Mouse (Mus musculus) right cerebral cortex, postnatal 14 days (tissue): ENCODE measurements around the gene Col19a1.

Experiments used
- DNase-seq: peaks from one replicate; pipeline ENCODE4 v3.0.0; 2022

Gene Col19a1

DNA sequence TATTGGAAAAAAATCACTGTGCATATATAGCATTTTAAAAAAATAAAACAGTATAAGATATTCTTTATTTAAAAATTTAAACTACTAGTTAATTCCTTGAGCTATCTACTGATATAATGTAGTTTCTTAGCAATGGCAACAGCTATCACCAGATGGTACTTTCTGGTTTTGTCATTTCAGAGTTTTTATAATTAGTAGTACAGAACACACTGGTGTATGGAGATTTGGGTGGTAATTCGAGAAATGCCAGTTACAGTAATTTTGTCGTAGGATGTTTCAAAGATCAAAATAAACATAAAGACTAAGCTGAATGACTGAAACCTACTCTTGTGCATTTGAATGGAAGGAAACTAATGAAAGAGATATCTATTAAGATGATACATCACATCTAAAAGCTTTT is 129.3 kb downstream of the Col19a1 start:
- DNase-seq: no peak

DNA sequence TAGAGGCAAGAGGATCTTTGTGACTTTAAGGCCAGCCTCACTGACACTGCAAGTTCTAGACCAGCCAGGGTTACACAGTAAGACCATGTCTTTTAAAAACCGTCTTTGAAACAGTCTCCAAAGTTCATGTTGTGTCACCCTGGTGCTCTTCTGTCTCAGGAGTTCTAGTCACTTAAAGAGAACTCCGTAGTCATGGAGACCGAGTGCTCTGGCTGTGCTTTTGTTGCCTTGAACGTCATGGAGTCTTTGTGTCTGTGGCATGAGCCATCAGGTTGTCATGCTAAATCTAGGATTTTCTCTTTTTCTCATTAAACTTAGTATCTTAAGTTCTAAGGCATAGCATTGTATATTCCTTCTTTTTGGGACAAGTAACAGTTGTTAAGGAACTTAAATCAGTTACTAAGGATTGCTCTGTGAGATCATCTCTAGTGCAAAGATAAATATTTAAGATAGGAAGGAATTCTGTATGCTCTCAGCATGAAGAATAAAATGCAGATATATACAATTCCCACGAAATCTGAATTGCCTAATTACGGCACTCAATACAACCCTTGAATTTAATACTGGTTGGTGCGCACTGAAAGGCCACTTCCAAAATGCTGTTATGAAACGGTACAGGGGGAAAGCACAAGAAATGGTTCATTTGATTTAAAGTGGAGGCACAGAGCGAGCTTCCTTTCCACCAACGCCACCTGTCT is 134.6 kb downstream of the Col19a1 start:
- DNase-seq: no peak

DNA sequence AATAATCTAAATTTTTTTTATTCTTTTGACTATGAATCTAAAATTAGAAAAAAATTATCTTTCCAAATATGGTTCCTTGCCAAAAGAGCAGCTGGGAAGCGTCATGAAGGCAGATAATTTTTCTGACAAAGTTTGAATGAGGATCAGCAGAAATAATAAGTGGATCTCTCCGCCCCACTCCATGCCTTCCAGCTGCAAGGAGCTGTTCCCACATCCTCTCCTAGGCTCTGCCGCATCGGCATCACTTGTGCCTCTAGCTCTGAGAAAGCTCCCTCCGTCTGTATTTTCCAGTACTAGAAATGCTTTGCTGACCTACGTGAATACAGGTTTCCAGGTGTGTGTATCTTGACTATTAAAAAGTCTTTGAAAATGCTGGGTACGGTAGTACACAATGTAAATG is 135.1 kb downstream of the Col19a1 start:
- DNase-seq: no peak

DNA sequence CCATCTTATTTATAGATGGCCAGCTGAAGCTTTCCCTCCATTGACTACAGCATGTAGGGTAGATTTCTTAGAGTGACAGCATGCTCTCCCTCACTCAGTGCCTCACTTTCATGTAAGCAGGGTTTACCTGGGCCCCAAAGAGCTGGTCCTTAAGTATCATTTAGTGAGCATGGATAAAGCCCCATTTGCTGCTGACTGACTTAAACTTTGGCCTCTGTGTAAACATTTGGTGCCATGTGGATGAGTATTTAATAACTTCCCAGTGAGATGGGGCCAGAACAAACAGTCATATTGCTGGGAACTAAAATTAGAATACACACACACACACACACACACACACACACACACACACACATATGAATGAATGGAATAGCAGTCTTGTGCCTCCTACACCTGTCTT is 149.8 kb downstream of the Col19a1 start:
- no peak for DNase-seq

DNA sequence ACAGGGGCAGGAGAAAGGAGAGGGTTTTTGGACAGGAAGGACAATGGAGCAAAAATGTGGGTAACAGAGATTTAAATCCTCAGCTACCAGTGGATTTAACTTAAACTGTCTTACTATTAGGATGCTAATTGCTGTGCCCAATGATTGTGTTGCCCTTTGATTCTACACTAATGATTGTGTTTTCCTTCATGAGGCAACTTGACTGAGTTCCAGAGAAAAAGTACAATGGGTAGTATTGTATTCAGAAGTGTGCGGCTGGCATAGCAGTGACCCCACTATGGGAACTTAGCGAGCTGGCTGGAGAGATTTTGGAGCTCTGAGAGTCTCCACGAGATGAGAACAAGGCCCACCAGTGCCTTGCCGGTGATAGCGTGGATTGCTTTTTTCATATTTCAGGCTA is 159.0 kb downstream of the Col19a1 start:
- DNase-seq: no peak

GRCm38 (mm10) chr1:24378125-24378821 is 209.0 kb downstream of the Col19a1 start:
- DNase-seq: peak; percentile 62

- no peak for DNase-seq
These were observed 212.4 kb downstream of the Col19a1 start for GRCm38 (mm10) chr1:24374902-24375301.

DNA sequence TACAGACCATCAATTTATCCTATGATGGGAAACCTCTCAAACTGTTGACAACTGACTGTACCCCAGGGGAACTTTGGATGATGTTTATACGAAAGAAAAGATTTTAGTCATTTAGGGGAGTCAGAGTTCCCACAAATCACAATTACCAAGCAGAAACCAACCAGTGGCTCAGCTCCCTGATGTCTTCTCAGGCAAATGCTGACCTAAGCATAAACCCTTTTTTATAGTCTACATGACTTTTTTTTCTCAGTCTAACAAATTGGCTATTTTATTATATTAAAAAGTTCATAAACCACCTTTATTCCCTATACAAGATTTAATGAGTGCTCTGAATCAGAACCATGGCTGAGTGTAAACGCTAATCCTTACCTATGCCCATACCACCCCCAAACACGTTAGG is 213.6 kb downstream of the Col19a1 start:
- no peak for DNase-seq

DNA sequence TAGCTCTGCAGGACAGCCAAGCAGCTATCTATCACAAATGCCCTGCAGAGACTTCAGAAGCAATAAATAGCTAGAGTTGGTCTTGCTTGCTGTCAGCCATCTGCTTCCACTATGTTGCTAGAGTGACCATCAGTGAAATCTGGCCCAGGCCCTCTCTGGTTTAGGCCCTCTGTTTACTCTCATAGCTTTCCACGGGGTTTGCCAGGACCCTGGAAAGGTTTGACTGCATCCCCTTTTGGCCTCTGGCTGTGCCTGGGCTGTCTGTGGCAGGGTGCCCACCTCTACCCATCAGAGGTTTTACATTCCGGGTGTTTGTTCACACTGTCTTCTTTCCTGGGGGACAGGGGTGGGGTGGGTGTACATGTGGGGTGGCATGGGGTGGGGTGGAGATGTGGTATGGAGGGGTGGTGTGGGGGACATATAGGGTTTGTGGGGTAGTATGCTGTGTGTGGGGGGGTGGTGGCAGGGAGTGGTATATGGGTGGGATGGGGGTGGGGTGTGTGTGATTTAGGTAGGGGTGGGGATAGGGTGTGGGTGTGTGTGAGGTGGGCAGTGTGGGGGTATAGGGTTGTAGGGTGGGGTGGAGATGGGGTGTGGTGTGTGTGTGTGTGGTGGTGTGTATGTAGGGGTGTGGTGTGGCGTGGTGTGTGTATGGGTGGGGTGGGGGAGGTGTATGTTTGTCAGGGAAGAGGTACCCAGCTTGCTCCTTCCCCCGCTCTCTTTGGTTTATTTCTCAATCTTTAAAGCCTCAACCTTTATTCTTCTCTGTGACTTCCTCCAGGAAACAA is 214.6 kb downstream of the Col19a1 start:
- no peak for DNase-seq

GRCm38 (mm10) chr1:24367570-24368517 is 219.4 kb downstream of the Col19a1 start:
- DNase-seq: peak; percentile 54

GRCm38 (mm10) chr1:24364775-24365174 is 222.5 kb downstream of the Col19a1 start:
- DNase-seq: no peak

GRCm38 (mm10) chr1:24361990-24362635 is 225.2 kb downstream of the Col19a1 start:
- DNase-seq: no peak

- DNase-seq: peak; percentile 13
These were observed 237.6 kb downstream of the Col19a1 start for GRCm38 (mm10) chr1:24349462-24350217.

- DNase-seq: no peak
These were observed 239.6 kb downstream of the Col19a1 start for GRCm38 (mm10) chr1:24347621-24348160.

DNA sequence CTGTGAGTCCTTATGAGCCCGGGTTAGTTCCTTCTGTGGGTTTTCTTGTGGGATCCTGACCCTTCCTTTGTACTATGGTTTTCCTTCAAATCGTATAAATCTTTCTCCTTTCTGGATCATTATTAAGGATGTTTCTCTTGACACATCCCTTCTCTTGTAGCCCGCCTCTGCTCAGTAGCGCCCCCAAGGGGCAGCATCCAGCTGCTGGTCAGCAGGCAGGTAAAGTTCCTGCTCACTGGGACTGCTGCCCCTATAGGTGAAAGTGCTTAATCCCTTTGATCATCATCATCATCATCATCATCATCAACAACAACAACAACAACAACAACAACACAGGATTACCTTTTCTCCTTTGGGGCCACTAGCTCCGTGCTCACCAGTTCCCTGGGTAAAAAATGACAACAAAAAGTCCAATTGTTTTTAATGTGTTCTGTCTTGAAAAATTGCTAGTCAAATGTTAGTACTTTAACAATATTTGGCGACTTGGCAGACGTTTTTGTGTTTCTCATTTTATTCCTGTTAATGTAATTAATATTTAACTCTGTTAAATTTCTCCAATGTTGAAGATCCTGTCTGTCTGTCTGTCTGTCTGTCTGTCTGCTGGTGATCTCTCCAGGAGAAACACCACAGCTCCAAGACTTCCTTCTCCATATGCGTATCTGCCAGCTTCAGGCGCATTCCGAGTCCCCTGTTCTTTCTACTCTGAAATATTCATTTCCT is 249.6 kb downstream of the Col19a1 start:
- no peak for DNase-seq

DNA sequence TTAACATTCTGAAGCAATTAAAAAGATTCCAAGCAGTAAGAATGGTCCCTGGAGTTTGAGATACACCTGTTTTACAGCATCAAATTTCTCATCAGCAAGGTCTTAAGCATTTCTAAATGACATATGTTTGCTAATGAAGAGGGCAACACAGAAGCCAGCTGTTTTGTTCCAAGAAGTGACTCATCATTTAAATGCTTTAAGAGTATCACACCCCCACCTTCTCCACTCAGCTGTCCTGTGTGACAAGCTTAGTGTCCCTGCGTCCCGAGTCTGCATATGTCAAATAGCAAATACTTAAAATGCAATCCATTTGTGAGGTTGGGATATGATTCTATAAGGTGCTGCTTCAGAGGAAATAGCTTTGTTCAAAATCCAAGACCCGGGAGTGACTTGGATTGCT is 251.2 kb downstream of the Col19a1 start:
- no peak for DNase-seq

DNA sequence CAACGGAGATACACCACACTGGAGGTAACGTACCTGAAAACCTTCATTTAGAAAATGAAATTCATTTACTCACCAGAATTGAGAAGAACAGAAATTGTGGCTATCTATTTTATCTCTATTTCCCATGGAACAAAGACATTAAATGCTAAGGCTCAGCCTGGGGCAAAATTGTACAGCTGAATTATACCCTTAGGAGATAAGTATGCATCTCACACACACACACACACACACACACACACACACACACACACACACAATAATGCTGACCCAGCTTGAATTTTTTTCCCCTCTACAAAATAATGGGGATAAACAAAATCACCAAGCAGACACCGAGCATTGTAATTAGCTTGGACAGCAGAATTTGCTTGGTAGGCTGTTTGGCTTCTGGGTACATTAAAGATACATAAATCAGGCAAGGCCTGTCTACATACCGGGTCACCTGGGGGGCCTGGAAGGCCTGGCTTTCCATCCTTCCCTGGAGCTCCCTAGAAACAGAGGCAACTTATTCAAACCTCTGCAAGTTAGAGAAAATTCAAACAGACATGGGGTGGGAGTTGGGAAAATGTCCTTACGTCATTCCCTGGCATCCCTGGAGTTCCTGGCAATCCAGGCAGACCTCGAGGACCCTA is 270.2 kb downstream of the Col19a1 start:
- no peak for DNase-seq

GRCm38 (mm10) chr1:24316490-24316889 is 270.8 kb downstream of the Col19a1 start:
- DNase-seq: no peak

- DNase-seq: no peak
These were observed 276.4 kb downstream of the Col19a1 start for GRCm38 (mm10) chr1:24310847-24311246.

- DNase-seq: no peak
These were observed 277.1 kb downstream of the Col19a1 start for GRCm38 (mm10) chr1:24310193-24310592.
